Comparison of ENCODE assay signal across 15 mouse cellular contexts in genomic region chr15:82437975-82438617, GRCm38 (mm10). TPM values are rescaled to one million over a fixed set of nuclear protein-coding genes. Genes with fewer than 3 reads are reported as not detected.
A peak's percentile ranks its signal among the peaks of the same experiment; 100 is the strongest.
DNase-seq lines count a peak whose midpoint lies in the region; ATAC-seq and TF ChIP-seq lines count a peak whose summit lies in the region.
"Had no signal": no experiment of that assay in that cellular context is flagged by ENCODE, and none has a peak within 500 bp of the region (broad histone marks: within the 10 kb centered on the region; RNA-seq: fewer than 3 reads in every experiment).

No protein-coding gene starts in this region.

- no peak overlapping the region for H3K27ac ChIP-seq in intestine, embryonic 14.5 days (ENCODE audit: low read depth)
- no peak overlapping the region for H3K27ac ChIP-seq in intestine, embryonic 16.5 days (ENCODE audit: low read length)
- H3K27ac ChIP-seq in CH12.LX (ENCODE audit: insufficient read depth, low read depth), result no peak overlapping the region
- no peak overlapping the region for H3K27ac ChIP-seq in liver, embryonic 14.5 days
- H3K27ac ChIP-seq in midbrain, embryonic 15.5 days, result no peak overlapping the region
- H3K27ac ChIP-seq: hindbrain, embryonic 14.5 days; limb, embryonic 13.5 days had no signal

- no peaks in the 10 kb centered on the region for H3K36me3 ChIP-seq in intestine, embryonic 14.5 days (ENCODE audit: control insufficient read depth, insufficient read depth, low read length)
- H3K36me3 ChIP-seq in intestine, embryonic 16.5 days (ENCODE audit: control insufficient read depth, insufficient read depth, low read length), result no peaks in the 10 kb centered on the region
- H3K36me3 ChIP-seq in CH12.LX (replicated peaks in 1 of 2; ENCODE audit: control insufficient read depth in 1 of 2, insufficient read depth in 1 of 2, low read length in 1 of 2), result no peaks in the 10 kb centered on the region
- no peaks in the 10 kb centered on the region for H3K36me3 ChIP-seq in liver, embryonic 14.5 days (replicated peaks; ENCODE audit: control insufficient read depth, insufficient read depth, low read depth)
- H3K36me3 ChIP-seq in midbrain, embryonic 15.5 days (replicated peaks), result no peaks in the 10 kb centered on the region
- H3K36me3 ChIP-seq: limb, embryonic 13.5 days had no signal

- no peak for ATAC-seq in intestine, embryonic 14.5 days (replicated peaks; ENCODE audit: low FRiP score, low TSS enrichment, low read depth)
- no peak for ATAC-seq in intestine, embryonic 16.5 days
- ATAC-seq in liver, embryonic 14.5 days (ENCODE audit: insufficient read depth), result no peak
- no peak for ATAC-seq in midbrain, embryonic 15.5 days (replicated peaks)

- DNase-seq in intestine, embryonic 14.5 days (ENCODE audit: low spot score), result peak; percentile 51
- DNase-seq in CH12.LX (ENCODE audit: extremely low read depth), result no peak
- DNase-seq in kidney, adult 18-20 months, result peak; percentile 38
- DNase-seq in liver, embryonic 14.5 days (ENCODE audit: low read depth in 3 of 3, low spot score in 3 of 3), result no peak
- no peak for DNase-seq in cerebellum, postnatal 14 days
- DNase-seq in retina, embryonic 14.5 days (ENCODE audit: low spot score), result no peak
- DNase-seq: spleen, adult 18-20 months had no signal

- TF ChIP-seq EP300 in CH12.LX (IDR thresholded peaks at IDR 0.05; ENCODE audit: low read length), result no peak
- no peak for TF ChIP-seq EP300 in liver, embryonic 14.5 days (IDR thresholded peaks at IDR 0.05; ENCODE audit: low read depth)

- dilution Hi-C loops in CH12.LX (cut with MboI; ENCODE audit: extremely low pct_ligation_motif_present, extremely low pct_unique_long_range_greater_than_20kb, low sequenced_read_pairs), result no loop called here

- no peaks in the 10 kb centered on the region for H3K79me2 ChIP-seq in CH12.LX (replicated peaks; ENCODE audit: control insufficient read depth, extremely low read depth, insufficient read depth, poor library complexity, severe bottlenecking)

- TF ChIP-seq POLR2A in CH12.LX (IDR thresholded peaks at IDR 0.05; ENCODE audit: low read depth, low read length), result no peak

- WGBS in intestine, embryonic 14.5 days, result 55% methylated on average over 5 of the region's 5 CpGs
- 57% methylated on average over 5 of the region's 5 CpGs for WGBS in intestine, embryonic 16.5 days
- WGBS in liver, embryonic 14.5 days (ENCODE audit: insufficient replicate concordance), result 43% methylated on average over 5 of the region's 5 CpGs
- WGBS in midbrain, embryonic 15.5 days, result 70% methylated on average over 5 of the region's 5 CpGs

- H3K27me3 ChIP-seq in intestine, embryonic 14.5 days (replicated peaks; ENCODE audit: control insufficient read depth, insufficient read depth, low read length), result no peaks in the 10 kb centered on the region
- no peaks in the 10 kb centered on the region for H3K27me3 ChIP-seq in intestine, embryonic 16.5 days (replicated peaks; ENCODE audit: control insufficient read depth, insufficient read depth, low read length)
- H3K27me3 ChIP-seq in CH12.LX (replicated peaks), result peaks cover 79% of the 10 kb centered on the region
- no peaks in the 10 kb centered on the region for H3K27me3 ChIP-seq in liver, embryonic 14.5 days (ENCODE audit: control insufficient read depth, insufficient read depth, low read length)
- H3K27me3 ChIP-seq in midbrain, embryonic 15.5 days (replicated peaks), result no peaks in the 10 kb centered on the region
- H3K27me3 ChIP-seq: limb, embryonic 13.5 days had no signal

- no peak overlapping the region for H3K4me3 ChIP-seq in intestine, embryonic 14.5 days (ENCODE audit: low read depth, low read length)
- no peak overlapping the region for H3K4me3 ChIP-seq in intestine, embryonic 16.5 days (ENCODE audit: low read length)
- no peak overlapping the region for H3K4me3 ChIP-seq in CH12.LX (replicated peaks in 1 of 3; ENCODE audit: low read depth in 2 of 3, low read length in 2 of 3, poor library complexity in 1 of 3)
- H3K4me3 ChIP-seq in liver, embryonic 14.5 days (ENCODE audit: insufficient read depth in 1 of 2, low read depth in 2 of 2, low read length in 2 of 2), result no peak overlapping the region
- H3K4me3 ChIP-seq in midbrain, embryonic 15.5 days, result no peak overlapping the region
- H3K4me3 ChIP-seq: erythroblast, embryonic 14.5 days; limb, embryonic 13.5 days had no signal

- no peak overlapping the region for H3K9ac ChIP-seq in intestine, embryonic 14.5 days (ENCODE audit: low read length)
- H3K9ac ChIP-seq in intestine, embryonic 16.5 days (ENCODE audit: low read depth, low read length), result no peak overlapping the region
- no peak overlapping the region for H3K9ac ChIP-seq in CH12.LX (ENCODE audit: insufficient read depth, low read depth)
- no peak overlapping the region for H3K9ac ChIP-seq in liver, embryonic 14.5 days (replicated peaks)
- no peak overlapping the region for H3K9ac ChIP-seq in midbrain, embryonic 15.5 days
- H3K9ac ChIP-seq: hindbrain, embryonic 14.5 days; limb, embryonic 13.5 days had no signal

- H3K4me2 ChIP-seq in intestine, embryonic 14.5 days (ENCODE audit: low read length), result no peak overlapping the region
- H3K4me2 ChIP-seq in intestine, embryonic 16.5 days (ENCODE audit: low read depth, low read length), result no peak overlapping the region
- H3K4me2 ChIP-seq in CH12.LX (ENCODE audit: insufficient read depth, low read depth, poor library complexity, severe bottlenecking), result no peak overlapping the region
- H3K4me2 ChIP-seq in liver, embryonic 14.5 days (ENCODE audit: low read depth), result no peak overlapping the region
- H3K4me2 ChIP-seq in midbrain, embryonic 15.5 days, result no peak overlapping the region
- H3K4me2 ChIP-seq: hindbrain, embryonic 14.5 days; limb, embryonic 13.5 days had no signal

- peak in 1 of 2 experiments; percentile 43; a peak in 2 of 4 replicates for TF ChIP-seq CTCF in CH12.LX (conservative IDR thresholded peaks at IDR 0.05 in 1 of 2, IDR thresholded peaks at IDR 0.05 in 1 of 2; ENCODE audit: low read depth in 2 of 2, low read length in 2 of 2)
- TF ChIP-seq CTCF in liver, embryonic 14.5 days (IDR thresholded peaks at IDR 0.05; ENCODE audit: low read depth), result peak; percentile 42; the same call in 1 of the 2 replicates

- peak; percentile 35 for TF ChIP-seq RAD21 in CH12.LX (IDR thresholded peaks at IDR 0.05; ENCODE audit: low read depth, low read length)

- no peaks in the 10 kb centered on the region for H3K9me3 ChIP-seq in intestine, embryonic 14.5 days (ENCODE audit: control insufficient read depth, low read length)
- H3K9me3 ChIP-seq in intestine, embryonic 16.5 days (ENCODE audit: control insufficient read depth, low read length), result peaks cover 6% of the 10 kb centered on the region; the same call in 1 of the 2 replicates
- H3K9me3 ChIP-seq in CH12.LX (replicated peaks; ENCODE audit: low read length), result peaks cover 7% of the 10 kb centered on the region
- no peaks in the 10 kb centered on the region for H3K9me3 ChIP-seq in liver, embryonic 14.5 days (ENCODE audit: control insufficient read depth, low read length)
- no peaks in the 10 kb centered on the region for H3K9me3 ChIP-seq in midbrain, embryonic 15.5 days

- in situ Hi-C loops in CH12.LX (cut with MboI; ENCODE audit: low pct_ligation_motif_present, low pct_unique_long_range_greater_than_20kb, low sequenced_read_pairs), result no loop called here

- H3K4me1 ChIP-seq in intestine, embryonic 14.5 days (replicated peaks; ENCODE audit: control insufficient read depth, insufficient read depth, low read length), result peaks cover 5% of the 10 kb centered on the region; the same call in 1 of the 2 replicates
- H3K4me1 ChIP-seq in intestine, embryonic 16.5 days (ENCODE audit: control insufficient read depth, insufficient read depth, low read length), result no peaks in the 10 kb centered on the region
- no peaks in the 10 kb centered on the region for H3K4me1 ChIP-seq in CH12.LX (ENCODE audit: control insufficient read depth in 1 of 2, insufficient read depth in 2 of 2)
- H3K4me1 ChIP-seq in liver, embryonic 14.5 days (replicated peaks; ENCODE audit: control insufficient read depth in 2 of 2, insufficient read depth in 2 of 2, low read length in 1 of 2), result no peaks in the 10 kb centered on the region
- no peaks in the 10 kb centered on the region for H3K4me1 ChIP-seq in midbrain, embryonic 15.5 days
- H3K4me1 ChIP-seq: limb, embryonic 13.5 days had no signal

RNA-seq across cellular contexts. Expression of gene Cyp2d9, which starts 4.9 kb away (rescaled TPM):
- 0.12 TPM in 1 of 2 replicates, not detected in the other for polyA plus RNA-seq in intestine, embryonic 14.5 days (2014; fragmentation: Nextera tagmentation; extraction: Ambion mirVana)
- 0.10 and 0.31 TPM in 2 replicates for polyA plus RNA-seq in intestine, embryonic 16.5 days (2015; fragmentation: Nextera tagmentation; extraction: Ambion mirVana)
- total RNA-seq in CH12.LX (2012; rRNA removed) (not detected in 2 replicates), CH12.LX (2014; rRNA removed) (not detected in 2 replicates)
- not detected in 2 replicates for polyA plus RNA-seq in CH12.LX (2012; ENCODE audit: insufficient read length, low read depth)
- 1.7 and 1.8 TPM in 2 replicates for polyA plus RNA-seq in liver, embryonic 14.5 days (2012; rRNA removed)
- 1.9 and 2.1 TPM in 2 replicates for polyA plus RNA-seq in liver, embryonic 14.5 days (2014; fragmentation: Nextera tagmentation; extraction: Ambion mirVana)
- polyA plus RNA-seq in midbrain, embryonic 15.5 days (2015; fragmentation: Nextera tagmentation; extraction: Ambion mirVana), result not detected in 2 replicates
- total RNA-seq: ES-E14 had no signal
- polyA plus RNA-seq: cortical plate, adult 2 months; hindbrain, embryonic 14.5 days; limb, embryonic 13.5 days had no signal

RNA-seq across cellular contexts. Expression of gene Cyp2d10, which starts 31.1 kb away (rescaled TPM):
- not detected in 2 replicates for polyA plus RNA-seq in intestine, embryonic 14.5 days (2014; fragmentation: Nextera tagmentation; extraction: Ambion mirVana)
- 0.67 and 1.8 TPM in 2 replicates for polyA plus RNA-seq in intestine, embryonic 16.5 days (2015; fragmentation: Nextera tagmentation; extraction: Ambion mirVana)
- total RNA-seq in CH12.LX (2012; rRNA removed) (not detected in 2 replicates), CH12.LX (2014; rRNA removed) (not detected in 2 replicates)
- not detected in 2 replicates for polyA plus RNA-seq in CH12.LX (2012; ENCODE audit: insufficient read length, low read depth)
- 18.6 and 19.8 TPM in 2 replicates for polyA plus RNA-seq in liver, embryonic 14.5 days (2012; rRNA removed)
- 43.2 and 48.1 TPM in 2 replicates for polyA plus RNA-seq in liver, embryonic 14.5 days (2014; fragmentation: Nextera tagmentation; extraction: Ambion mirVana)
- polyA plus RNA-seq in midbrain, embryonic 15.5 days (2015; fragmentation: Nextera tagmentation; extraction: Ambion mirVana), result 0.34 TPM in 1 of 2 replicates, not detected in the other
- total RNA-seq: ES-E14; layer of hippocampus, postnatal 25 days had no signal
- polyA plus RNA-seq: cortical plate, adult 2 months; hindbrain, embryonic 14.5 days; limb, embryonic 13.5 days had no signal

RNA-seq across cellular contexts. Expression of gene Cyp2d11, which starts 44.3 kb away (rescaled TPM):
- not detected in 2 replicates for polyA plus RNA-seq in intestine, embryonic 14.5 days (2014; fragmentation: Nextera tagmentation; extraction: Ambion mirVana)
- not detected in 2 replicates for polyA plus RNA-seq in intestine, embryonic 16.5 days (2015; fragmentation: Nextera tagmentation; extraction: Ambion mirVana)
- total RNA-seq in CH12.LX (2012; rRNA removed) (not detected in 2 replicates), CH12.LX (2014; rRNA removed) (not detected in 2 replicates)
- not detected in 2 replicates for polyA plus RNA-seq in CH12.LX (2012; ENCODE audit: insufficient read length, low read depth)
- polyA plus RNA-seq in liver, embryonic 14.5 days (2012; rRNA removed), result 0.09 TPM in 2 replicates
- not detected in 2 replicates for polyA plus RNA-seq in liver, embryonic 14.5 days (2014; fragmentation: Nextera tagmentation; extraction: Ambion mirVana)
- not detected in 2 replicates for polyA plus RNA-seq in midbrain, embryonic 15.5 days (2015; fragmentation: Nextera tagmentation; extraction: Ambion mirVana)
- total RNA-seq: ES-E14 had no signal
- polyA plus RNA-seq: cortical plate, adult 2 months; erythroblast, embryonic 14.5 days; hindbrain, embryonic 14.5 days; limb, embryonic 13.5 days had no signal

RNA-seq across cellular contexts. Expression of gene Cyp2d22, which starts 58.0 kb away (rescaled TPM):
- 8.4 and 8.5 TPM in 2 replicates for polyA plus RNA-seq in intestine, embryonic 14.5 days (2014; fragmentation: Nextera tagmentation; extraction: Ambion mirVana)
- polyA plus RNA-seq in intestine, embryonic 16.5 days (2015; fragmentation: Nextera tagmentation; extraction: Ambion mirVana), result 14.1 and 14.9 TPM in 2 replicates
- total RNA-seq in CH12.LX (2012; rRNA removed), result 0.21 and 0.42 TPM in 2 replicates
- 0.24 TPM in 1 of 2 replicates, not detected in the other for total RNA-seq in CH12.LX (2014; rRNA removed)
- 0.08 TPM in 1 of 2 replicates, not detected in the other for polyA plus RNA-seq in CH12.LX (2012; ENCODE audit: insufficient read length, low read depth)
- 14.9 and 15.5 TPM in 2 replicates for polyA plus RNA-seq in liver, embryonic 14.5 days (2012; rRNA removed)
- 8.4 and 10.0 TPM in 2 replicates for polyA plus RNA-seq in liver, embryonic 14.5 days (2014; fragmentation: Nextera tagmentation; extraction: Ambion mirVana)
- polyA plus RNA-seq in midbrain, embryonic 15.5 days (2015; fragmentation: Nextera tagmentation; extraction: Ambion mirVana), result 1.7 and 2.0 TPM in 2 replicates

Comparison
In these comparisons a context has a peak if more than half of its experiments do, and no peak if none do; other contexts are left out.
1. DNase-seq: peak in intestine, embryonic 14.5 days (single experiment) and kidney, adult 18-20 months (single experiment); none in CH12.LX (single experiment), liver, embryonic 14.5 days (0 of 3), cerebellum, postnatal 14 days (0 of 2) and retina, embryonic 14.5 days (single experiment).